Mouse (Mus musculus) lung, postnatal 25 days (tissue): ENCODE results near the gene Cyth4.
A peak's percentile ranks its signal among the peaks of the same experiment; 100 is the strongest.

ENCODE experiments used
- DNase-seq: peaks from one replicate; pipeline ENCODE4 v3.0.0; 2022; ENCODE audit warnings: low spot score

The Cyth4 gene

DNA sequence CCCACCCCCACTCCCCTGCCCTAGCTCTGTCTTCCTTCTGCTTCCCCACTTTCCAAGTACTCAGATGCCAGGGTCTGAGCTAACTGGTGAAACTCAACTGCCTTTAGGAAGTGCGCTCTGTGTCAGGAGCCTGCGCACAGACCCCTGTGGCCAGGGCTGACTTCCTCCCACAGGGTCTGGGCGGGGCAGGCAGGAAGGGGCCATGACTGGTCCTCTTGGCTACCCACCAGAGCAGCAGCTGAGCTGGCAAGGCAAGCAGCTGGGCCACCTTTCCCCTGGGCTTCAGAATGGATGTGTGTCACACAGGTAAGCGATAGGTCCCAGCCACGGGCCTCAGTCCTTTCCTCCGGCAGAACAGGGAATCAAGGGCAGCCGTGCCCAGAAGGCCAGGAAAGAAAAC is at the start of gene Cyth4:
TSS of gene Cyth4 (plus strand) at position 134 of the 400 bp plus-strand sequence.
- peak; percentile 75 for DNase-seq

GRCm38 (mm10) chr15:78547415-78548335 is 49.2 kb upstream of the Cyth4 start:
- peak; percentile 83 for DNase-seq

DNA sequence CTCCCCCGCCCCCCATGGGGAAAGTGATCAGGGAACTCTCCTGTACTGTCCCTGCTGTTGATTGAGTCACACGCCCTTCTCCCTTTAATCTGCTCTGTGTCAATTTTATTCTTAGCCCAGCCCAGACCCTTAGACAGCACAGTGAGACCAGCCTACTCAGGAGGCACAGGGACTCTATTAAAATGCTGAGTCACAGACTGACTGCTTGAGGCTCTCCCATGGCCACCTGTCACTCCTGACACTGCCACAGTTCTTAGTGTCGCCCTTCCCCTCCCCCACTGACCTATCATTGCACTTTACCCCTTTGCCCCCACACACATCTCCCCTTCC is 48.5 kb upstream of the Cyth4 start:
- no peak for DNase-seq

- DNase-seq, result no peak
Observed at GRCm38 (mm10) chr15:78548711-78549110, 48.1 kb upstream of the Cyth4 start.

DNA sequence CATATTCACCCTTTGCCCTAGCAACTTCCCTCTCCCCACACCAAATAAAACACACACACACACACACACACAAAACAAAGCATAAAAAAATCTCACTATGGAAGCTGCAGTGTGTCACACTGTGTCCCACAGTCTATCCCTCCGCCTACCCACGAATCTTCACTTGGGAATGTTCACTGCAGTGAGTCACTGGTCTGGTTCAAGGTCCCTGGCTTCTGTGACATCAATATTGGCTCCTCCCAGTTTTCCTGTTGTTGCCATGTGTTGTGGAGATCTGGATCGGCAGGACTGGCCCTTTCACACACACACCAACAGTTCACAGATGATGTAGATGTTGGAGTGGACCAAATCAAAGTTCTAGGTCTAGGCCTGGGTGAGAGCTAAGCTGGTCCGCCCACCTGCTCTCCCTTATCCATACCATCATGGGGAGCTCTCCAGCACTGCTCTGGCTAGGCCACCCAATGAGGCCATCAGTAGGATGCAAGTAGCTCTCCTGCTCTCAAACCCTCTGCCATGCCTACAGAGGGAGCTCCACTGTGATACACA is 47.6 kb upstream of the Cyth4 start:
- DNase-seq, result no peak

- DNase-seq, result no peak
Observed at GRCm38 (mm10) chr15:78554545-78555313, 42.1 kb upstream of the Cyth4 start.

DNA sequence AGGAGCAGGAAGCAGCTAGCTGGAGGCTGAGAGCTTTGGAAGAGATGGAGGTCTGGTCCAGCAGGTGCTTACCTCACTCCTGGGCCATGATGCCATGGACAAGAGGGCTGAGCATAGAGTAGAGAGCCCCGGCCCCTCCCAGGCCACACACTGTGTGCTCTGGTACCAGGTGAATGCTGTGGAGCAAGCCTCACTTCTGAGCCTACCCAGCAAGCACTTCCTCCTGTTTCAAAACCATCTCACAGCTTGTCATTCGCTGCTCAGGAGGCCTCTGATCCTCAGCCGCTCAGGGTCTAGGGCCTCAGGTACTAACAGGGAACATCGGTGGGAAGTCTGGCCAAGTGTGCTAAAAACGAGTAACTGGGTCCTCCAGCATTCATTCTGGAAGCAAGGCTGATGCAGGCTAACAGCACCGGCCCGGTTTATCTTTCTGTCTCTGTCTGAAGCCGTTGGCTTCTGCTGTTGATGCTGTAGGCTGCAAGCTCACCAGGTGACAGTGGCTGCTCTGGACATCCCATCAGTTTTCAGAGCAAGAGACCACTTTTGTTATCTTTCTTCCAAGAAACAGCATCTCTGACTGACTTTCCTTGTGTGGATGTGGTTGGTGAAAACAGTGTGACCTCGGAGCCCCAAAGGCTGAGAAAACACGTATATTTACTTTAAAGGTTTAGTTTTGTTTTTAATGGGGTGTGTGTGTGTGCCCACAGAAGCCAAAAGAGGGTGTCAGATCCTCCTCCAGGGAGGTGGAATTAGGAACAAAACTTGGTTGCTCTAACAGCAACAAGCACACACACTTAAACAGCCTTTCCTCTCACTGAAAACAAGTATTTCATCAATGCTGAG is 38.9 kb upstream of the Cyth4 start:
- no peak for DNase-seq

DNA sequence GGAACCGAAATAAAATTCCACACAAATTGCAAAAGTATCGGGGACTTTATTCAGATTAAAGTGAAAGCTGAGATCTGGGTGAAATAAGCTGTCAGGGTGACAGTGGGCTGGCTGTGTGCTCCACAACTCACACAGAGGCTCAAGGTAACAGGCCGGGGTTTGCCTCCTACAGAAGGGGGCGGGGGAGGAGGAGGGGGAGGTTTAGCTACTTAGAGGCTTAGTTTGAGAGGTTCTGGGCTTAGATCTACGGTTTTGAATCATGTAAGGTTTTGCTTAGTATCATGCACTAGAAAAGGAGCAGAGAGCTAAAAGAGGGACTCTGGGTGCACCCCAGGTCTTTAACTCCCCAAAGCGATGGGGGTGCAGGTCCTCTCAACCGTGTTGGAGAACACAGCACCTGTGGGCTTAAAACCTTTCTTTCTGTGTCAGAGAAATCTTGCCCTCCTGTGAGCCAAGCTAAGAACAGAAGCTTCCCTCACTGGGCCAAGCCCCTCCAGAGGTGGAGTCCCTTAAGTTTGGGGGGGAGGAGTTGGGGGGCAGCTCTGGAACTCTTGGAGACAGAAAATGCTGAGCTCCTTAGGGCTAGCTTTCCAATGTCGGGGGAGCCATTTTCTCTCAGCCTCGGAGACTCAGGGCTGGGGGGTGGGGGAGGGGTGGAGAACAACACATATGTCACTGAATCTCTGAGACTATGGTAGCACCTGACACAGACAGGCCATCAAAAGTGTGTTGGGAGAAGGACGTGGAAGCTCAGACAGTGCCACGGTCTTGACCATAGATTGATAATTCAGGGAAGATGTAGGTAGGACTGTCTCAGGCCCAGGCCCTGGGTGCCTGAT is 37.5 kb upstream of the Cyth4 start:
- DNase-seq, result no peak

GRCm38 (mm10) chr15:78563344-78563743 is 33.5 kb upstream of the Cyth4 start:
- no peak for DNase-seq

DNA sequence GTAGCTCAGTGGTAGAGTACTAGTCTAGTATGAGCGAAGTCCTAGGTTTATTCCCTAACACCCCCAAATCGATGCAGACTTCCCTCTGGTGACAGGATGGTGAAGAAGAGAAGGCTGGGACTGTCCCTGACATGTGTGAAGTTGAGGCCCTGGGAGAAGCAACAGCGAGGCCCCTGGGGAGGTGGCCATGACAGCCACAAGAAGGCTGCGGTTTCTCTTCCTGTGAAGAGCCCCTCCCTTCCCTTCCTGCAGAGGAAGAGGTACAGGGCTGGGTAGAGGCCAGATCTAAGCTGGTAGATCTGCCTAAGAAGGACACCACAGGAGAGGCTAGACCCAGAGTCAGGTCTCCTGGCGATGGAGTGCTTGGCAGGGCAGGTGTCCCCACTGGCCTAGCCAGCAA is 32.9 kb upstream of the Cyth4 start:
- DNase-seq, result peak; percentile 66

GRCm38 (mm10) chr15:78564764-78565435 is 31.9 kb upstream of the Cyth4 start:
- DNase-seq, result no peak

DNA sequence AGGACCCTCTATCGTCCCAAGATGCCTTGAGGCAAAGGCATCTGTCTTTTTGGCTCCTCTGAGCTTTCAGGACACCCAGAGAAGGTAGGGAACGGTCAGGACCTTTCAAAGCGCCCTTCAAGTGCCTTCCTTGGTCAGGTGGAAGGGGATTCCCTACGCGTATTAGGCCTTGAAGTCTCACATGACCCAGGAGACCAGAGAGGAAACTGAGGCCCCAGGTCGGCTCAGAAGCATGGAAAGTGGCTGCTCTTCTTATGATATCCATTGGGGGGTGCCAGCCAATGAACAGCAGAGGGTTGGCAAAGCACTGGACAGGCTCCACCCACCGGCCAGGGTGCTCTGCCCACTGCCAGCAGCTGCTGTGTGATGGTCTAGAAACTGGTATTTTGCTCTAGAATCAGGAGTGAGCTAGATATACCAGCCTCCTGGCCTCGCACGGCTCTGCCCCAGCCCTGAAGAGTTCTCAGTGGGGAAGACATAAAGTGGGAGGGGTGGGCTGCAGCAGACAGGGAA is 29.2 kb upstream of the Cyth4 start:
- DNase-seq, result no peak

GRCm38 (mm10) chr15:78570170-78570569 is 26.7 kb upstream of the Cyth4 start:
- no peak for DNase-seq

GRCm38 (mm10) chr15:78571554-78572269 is 25.1 kb upstream of the Cyth4 start:
- DNase-seq, result peak; percentile 67

GRCm38 (mm10) chr15:78572270-78572600 is 24.6 kb upstream of the Cyth4 start:
- DNase-seq, result no peak

GRCm38 (mm10) chr15:78572658-78573397 is 24.0 kb upstream of the Cyth4 start, which contains the start of gene Rac2:
Rac2 (minus strand) TSS chr15:78572783.
- DNase-seq, result peak; percentile 71

DNA sequence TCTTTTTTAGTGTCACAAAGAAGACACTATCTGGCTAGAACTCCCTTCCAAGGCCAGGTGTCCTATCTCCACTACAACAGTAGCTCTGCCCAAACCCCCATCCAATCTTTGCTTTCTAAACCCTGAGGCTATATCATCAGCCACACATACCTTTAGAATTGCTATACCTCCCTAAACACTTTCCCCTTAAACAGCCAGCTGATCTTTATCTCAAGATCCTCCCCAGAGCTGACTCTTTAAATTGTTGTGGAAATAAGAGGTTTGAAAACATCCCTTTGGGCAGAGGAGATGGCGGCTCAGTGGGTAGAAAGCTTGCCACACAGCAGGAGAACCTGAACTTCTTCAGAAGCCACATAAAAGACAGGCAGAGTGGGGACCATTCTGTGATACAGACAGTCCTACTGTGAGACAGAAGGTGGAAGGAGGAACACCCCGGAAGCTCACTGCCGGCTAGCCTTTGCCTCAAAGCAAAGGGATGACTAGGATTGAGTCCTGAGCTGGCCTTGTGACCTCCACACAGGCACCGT is 20.5 kb upstream of the Cyth4 start:
- no peak for DNase-seq

GRCm38 (mm10) chr15:78583352-78583751 is 13.5 kb upstream of the Cyth4 start:
- DNase-seq, result no peak

DNA sequence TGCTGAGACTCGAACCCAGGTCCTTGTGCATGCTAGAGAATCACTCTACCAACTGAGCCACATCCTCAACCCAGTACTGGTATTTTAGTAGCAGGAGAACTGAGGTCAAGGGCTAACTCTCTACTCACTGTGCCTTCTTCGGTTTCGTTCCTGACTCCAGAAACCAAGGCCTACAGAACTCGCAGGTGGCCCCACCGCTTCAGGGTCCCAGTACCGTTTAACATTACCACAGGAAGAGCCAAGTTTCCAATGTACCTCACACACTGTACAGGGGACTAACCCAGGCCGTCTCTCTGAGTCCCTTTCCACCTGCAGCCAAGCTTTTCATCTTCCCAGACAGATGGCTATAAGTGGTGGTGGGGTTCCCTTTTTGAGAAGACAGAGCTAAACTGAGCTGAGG is 11.4 kb upstream of the Cyth4 start:
- DNase-seq, result no peak
